Mouse (Mus musculus) erythroblast, embryonic 14.5 days (primary cell): Measurements from ENCODE around the gene Utp11.

Experiments used
- GATA1 ChIP-seq: IDR thresholded peaks from 2 replicates; pipeline ENCODE4 v1.6.1; 2012; ENCODE audit warnings: low read length, inconsistent platforms, mixed read lengths
- TAL1 ChIP-seq: IDR thresholded peaks from 3 replicates; pipeline ENCODE4 v1.6.1; 2012; ENCODE audit warnings: low read length, inconsistent platforms, mixed read lengths

GRCm38 (mm10) chr4:124663034-124663433 lies 30.4 kb downstream of the Utp11 start:
- TF ChIP-seq GATA1 (no peak), TAL1 (no peak)
